Mouse (Mus musculus): ENCODE measurements around the gene Exoc2.

DNA sequence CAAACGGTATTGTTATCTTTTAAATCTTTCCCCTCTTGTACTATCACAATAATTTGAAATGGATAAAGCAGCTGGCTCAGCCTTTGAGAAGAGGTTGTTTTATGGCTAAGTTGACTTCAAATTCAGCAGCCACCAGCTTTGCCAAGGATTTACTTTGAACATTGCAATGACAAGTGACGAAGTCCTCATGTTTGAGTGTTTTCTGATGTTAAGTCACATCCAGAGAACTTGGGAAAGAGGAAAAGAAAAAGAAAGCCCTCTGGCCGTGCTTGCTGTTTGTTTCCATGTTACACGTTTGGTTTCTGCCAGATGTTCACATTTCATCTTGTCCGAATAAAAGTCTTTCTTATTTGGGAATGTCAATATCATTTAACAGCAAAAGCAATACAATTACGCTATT is 48.0 kb upstream of the Exoc2 start:
- TF ChIP-seq ZC3H11A (IDR thresholded peaks at IDR 0.05; ENCODE audit: borderline replicate concordance, low read depth, low read length), result no peak
- TF ChIP-seq MAFK (IDR thresholded peaks at IDR 0.05; ENCODE audit: insufficient read depth, low read depth, low read length), result no peak
- no peak for TF ChIP-seq ZNF384 (IDR thresholded peaks at IDR 0.05; ENCODE audit: low read depth, low read length)

All from ES-E14 (cell line).